Mouse (Mus musculus): ENCODE measurements at regions not wholly inside any gene's neighbourhood (a gene's known extent, or its start where the extent isn't known, plus 50 kb on each side); places are given as distances from the start of the nearest gene placed in this dataset.

DNA sequence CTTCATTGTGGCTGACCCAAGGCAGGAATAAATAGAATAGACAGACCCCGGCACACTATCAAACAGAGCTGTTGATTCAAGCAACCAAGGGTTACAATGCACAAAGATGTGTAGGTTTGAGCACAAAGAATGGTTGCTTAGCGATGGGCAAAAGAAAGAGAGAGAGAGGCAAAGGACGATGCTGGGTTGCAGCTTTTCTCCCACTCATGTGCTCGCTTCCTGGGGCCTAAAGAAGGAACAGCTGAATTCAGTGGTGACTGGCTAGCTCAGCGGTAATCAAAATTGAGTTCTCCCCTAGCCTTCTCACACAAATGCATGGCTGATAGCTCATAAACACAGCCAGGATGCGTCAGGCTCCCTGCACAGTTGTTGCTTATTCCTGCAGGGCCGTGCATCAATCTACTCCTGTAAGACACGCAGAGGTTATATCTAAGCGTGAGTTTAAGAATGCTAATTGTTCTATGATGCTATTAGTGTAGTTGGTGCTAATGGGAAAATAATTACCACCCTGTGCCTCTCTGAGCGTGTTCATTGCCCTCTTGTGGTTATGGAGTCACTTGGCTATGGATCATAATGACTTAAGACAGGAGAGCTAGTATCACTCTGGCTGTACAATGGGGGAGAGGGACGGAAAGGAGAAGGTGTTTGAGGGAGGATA is 216.2 kb upstream of the Serp2 start:
- no peak for ATAC-seq (ENCODE audit: extremely low read depth, insufficient number of reproducible peaks, low FRiP score, poor library complexity, severe bottlenecking)

DNA sequence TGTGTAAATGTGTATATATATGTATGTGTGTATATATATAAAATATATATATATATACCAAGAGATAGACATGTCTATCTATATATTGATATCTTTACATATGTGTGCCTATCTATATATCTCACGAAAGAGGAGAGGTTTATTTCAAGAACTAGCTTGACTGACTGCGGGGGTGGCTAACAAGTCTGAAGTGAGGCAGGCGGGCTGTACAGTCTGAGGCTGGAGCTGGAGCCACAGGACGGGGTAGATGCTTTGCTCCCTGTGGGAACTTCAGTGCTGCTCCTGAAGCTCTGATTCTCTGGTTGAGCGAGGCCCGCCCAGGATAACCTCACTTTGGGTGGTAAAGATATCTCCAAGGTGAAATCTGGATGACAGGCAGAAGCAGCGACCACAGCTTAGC is 213.4 kb upstream of the Serp2 start:
- no peak for ATAC-seq (ENCODE audit: extremely low read depth, insufficient number of reproducible peaks, low FRiP score, poor library complexity, severe bottlenecking)

DNA sequence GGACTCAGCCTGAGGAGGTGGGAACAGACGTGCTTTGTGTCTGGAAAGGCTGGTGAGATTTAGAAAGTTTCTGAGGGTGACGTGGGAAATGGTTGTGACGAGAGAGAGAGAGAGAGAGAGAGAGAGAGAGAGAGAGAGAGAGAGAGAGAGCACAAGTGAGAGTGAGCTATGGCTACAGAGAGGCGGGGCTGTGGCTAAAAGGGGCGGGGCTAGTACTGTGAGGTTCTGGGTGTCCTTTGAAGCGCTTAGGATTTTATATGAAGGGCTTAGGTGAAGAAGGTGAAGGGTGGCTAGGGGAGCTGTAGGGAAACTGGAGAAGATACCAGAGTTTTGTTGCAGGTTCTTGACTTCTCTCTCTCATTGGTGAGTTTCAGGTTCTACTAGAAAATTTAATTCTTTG is 210.6 kb upstream of the Serp2 start:
- no peak for ATAC-seq (ENCODE audit: extremely low read depth, insufficient number of reproducible peaks, low FRiP score, poor library complexity, severe bottlenecking)

DNA sequence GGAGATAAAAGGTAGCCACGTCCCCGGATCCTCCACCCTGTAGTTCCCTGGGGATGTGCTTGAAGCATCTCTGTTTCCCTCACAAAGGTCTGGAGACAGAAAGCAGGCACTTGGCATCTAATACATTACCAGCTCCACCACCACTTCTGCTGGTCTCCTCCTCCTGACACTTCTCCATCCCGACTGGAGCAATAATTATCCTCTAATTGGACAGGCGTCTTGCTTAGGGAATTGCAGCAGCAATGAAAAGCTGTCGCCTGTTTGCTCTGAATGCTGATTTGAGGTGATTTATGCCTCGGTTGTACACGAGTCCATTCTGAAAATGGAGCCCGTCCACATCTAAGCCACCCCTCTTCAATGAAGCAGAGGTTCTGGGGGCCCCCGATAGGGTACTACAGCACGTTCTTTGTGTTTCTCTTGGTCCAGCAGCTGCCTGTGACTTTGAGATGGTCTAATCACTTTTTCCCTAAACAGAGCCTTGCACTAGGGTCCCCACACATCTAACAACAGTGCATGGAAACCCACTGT is 209.6 kb upstream of the Serp2 start:
- no peak for ATAC-seq (ENCODE audit: extremely low read depth, insufficient number of reproducible peaks, low FRiP score, poor library complexity, severe bottlenecking)

DNA sequence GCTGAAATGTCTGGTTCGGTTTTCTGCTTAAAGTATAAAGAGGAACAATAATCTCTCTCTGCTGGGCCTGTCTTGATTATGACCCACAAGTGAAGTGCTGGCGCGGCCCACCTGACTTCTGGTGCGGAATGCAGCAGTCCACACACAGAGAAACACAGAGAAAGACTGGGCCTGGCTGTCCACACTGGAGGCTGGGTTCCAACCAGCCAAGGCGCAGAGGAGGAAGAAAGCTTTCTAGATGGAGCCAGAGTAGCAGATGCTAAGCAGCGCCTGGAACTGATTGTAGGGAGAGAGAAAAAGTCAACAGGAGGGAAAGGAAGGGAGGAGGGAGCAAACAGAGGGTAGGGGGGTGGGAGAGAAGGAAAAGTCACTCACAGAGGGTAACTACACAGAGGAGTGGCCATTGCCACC is 208.4 kb upstream of the Serp2 start:
- no peak for ATAC-seq (ENCODE audit: extremely low read depth, insufficient number of reproducible peaks, low FRiP score, poor library complexity, severe bottlenecking)

DNA sequence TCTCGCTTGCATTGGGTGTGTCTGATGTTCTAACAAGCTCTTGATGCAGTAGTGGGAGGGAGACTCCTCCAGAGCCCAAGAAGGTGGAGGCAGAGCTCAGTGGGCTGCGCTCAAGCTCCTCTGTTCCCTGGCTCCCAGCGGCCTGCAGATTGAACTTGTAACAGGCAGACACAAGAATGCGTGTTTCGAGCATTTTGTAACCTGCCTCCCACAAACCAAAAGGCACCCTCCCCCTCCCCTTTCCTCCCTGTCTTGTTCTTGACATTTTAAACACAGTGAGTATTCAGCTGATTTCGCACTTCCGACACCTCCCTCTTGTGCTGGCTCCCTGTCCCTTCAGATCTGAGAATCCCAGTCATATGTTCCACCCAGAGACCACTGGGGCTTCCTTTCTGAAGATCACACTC is 207.7 kb upstream of the Serp2 start:
- no peak for ATAC-seq (ENCODE audit: extremely low read depth, insufficient number of reproducible peaks, low FRiP score, poor library complexity, severe bottlenecking)

DNA sequence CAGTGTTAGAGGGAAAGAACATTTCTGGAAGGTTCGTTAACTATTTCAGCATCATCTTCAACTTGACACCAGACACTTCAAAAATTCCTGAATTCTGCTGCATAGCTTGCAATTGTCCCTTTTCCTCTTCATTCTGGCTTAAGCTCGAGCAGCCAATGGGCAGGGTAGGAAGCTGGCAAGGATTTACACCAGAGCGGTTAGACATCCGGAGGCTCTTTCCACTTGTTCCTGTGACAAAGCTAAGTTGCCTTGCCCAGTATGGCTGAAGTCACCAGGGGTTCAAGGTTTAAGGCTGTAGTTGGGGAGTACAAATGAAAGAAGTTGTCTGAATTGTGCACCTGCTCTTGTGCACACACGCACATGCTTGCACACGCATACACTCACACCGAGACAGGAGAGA is 206.8 kb upstream of the Serp2 start:
- no peak for ATAC-seq (ENCODE audit: extremely low read depth, insufficient number of reproducible peaks, low FRiP score, poor library complexity, severe bottlenecking)

DNA sequence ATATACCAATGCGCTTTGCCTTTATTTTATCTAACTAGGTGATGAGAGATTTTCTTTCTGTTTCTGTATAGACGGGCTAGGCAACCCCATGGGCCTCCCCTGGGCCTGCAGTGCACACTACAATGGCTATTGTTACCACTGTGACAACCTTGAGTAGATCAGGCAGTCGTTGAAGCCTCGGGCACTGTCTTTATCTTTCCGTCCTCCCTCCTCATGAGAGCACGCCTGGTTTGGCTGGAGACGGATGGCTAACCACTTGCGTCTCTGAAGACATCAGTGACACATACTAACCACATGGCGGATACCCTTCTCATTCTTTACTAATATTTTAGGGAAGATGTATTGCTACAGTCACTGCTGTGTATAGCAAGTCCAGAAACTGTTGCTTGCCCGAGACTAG is 206.1 kb upstream of the Serp2 start:
- ATAC-seq (ENCODE audit: extremely low read depth, insufficient number of reproducible peaks, low FRiP score, poor library complexity, severe bottlenecking), result no peak

DNA sequence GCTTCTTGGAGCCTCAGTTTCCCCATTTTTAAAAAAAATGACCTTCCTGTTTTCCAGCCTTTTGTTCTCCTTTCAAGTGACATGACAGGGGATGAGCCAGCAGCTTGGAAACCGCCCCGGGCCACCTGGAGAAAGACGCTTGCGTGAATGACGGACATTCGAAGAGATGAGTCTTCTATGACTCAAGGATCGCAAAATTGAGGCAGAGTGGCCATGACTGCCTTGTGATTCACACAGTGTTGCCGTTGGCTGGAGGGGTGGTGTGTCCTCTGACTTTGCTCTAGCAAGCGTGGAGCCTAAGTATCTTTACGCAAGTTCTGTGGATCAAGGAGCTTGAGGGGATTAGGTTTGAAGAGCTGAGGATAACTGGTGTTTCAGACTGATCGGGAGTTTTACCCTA is 205.0 kb upstream of the Serp2 start:
- ATAC-seq (ENCODE audit: extremely low read depth, insufficient number of reproducible peaks, low FRiP score, poor library complexity, severe bottlenecking), result no peak

DNA sequence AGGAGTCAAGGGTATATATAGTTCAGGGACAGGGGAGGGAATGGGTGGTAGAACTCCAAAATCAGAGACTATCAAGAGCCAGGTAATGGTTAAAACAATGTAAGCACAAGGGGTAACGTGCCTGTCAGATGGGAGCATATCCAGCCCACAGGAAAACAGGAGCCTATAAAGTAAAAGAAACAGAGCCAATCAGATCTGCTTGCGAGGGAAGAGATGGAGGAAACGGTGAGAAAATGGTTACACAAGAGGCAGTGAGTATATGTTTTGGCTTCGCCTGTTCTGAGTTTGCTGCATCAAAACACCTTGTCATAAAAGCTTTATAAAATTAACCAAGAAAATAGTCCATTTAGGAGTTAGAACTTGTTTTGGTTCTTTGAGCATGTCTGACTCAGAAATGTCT is 204.6 kb upstream of the Serp2 start:
- ATAC-seq (ENCODE audit: extremely low read depth, insufficient number of reproducible peaks, low FRiP score, poor library complexity, severe bottlenecking), result no peak

DNA sequence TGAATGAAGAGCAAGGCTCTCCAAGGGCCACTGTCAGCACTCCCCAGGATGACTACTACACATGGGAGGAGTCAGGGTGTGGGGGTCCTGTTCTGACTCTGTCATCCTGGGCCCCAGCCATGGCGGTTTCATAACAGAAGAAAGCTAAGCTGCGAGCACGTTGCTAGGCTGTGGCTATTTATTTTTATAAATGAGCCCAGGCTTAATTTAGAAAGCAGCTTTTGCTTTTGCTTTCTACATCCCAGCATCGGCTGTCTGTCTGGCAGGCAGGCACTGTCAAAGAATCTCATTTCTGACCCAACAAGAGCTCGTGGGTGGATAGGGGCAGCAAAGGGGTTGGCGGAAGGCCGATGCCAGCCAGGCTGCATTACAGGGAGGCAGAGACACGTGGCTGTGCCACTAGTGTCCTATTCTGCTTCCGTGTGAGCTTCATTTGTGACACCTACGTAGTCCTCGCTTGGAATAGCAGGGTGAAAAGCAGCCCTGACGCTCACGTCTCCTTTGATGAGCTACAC is 203.9 kb upstream of the Serp2 start:
- ATAC-seq (ENCODE audit: extremely low read depth, insufficient number of reproducible peaks, low FRiP score, poor library complexity, severe bottlenecking), result no peak

DNA sequence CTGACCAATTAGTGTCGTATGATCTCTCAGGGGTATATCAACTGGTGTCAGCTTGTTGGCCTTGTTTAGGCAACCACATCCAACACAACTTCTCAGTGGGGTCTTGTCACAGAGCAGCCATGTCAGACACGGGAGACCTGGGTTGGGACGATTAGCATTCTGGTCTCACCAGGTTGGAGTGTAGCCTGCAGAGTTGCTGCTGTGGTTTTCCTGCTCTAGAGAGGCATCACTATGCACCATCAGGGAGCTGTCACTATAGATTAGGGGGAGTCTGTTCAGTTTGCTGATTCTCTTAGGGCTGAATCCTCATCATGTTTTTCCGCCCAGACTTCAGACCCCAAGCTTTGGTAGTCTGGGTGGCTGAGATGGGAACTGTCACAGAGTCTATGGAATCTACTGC is 202.7 kb upstream of the Serp2 start:
- ATAC-seq (ENCODE audit: extremely low read depth, insufficient number of reproducible peaks, low FRiP score, poor library complexity, severe bottlenecking), result no peak

DNA sequence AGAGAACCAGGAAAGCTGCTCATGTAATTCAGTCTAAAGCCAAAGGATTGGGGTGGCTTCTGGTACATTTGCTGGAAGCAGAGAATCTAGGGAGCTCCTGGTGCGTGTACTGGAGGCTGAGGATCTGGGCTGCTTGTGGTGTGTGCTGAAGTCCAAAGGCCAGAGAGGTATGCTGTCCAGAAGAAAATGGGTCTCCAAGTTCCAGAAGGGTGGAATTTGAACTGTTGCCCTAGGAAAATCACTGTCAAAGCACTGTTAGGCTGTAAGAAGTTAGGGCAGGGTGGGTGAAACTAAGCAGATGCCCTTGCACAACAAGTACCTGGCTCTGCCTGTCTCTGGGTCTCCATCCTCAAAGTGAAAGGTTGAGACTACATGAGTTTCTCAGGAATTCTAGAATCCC is 201.9 kb upstream of the Serp2 start:
- no peak for ATAC-seq (ENCODE audit: extremely low read depth, insufficient number of reproducible peaks, low FRiP score, poor library complexity, severe bottlenecking)

DNA sequence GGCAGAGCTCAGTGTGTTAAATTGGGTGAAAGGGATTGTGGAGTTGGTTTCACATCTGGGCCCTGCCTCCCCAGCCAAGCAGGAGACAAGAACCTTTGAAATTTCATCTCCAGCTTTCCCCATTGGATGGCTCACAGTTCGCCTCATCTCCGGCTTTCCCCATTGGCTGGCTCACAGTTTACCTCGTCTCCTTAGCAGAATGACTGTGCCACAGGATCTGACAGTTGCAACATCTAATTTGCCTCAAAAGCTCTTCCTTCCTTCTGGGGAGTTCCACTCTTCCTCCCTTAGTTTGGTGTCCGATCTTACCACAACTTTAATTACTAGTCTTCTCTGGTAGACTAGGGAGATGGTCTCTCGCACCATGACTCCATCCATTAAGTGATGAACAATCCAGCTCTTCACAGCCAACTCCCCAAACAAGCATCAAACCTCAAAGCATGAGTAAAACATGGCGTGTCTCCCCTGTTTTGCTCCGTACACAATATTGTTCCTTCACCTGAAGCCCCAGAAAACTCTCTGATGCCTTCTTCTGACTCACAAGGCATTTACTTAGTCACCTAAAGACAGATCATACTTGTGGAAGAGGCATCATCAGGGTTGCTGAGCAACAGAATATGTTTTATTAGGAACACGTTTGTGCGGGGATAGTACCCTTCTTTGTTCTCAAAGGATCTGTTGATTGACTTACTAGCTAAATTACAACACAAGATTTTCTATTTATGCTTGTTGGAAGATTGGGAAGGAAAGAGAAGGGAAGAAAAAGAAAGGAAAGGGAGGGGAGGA is 199.1 kb upstream of the Serp2 start:
- ATAC-seq (ENCODE audit: extremely low read depth, insufficient number of reproducible peaks, low FRiP score, poor library complexity, severe bottlenecking), result no peak

DNA sequence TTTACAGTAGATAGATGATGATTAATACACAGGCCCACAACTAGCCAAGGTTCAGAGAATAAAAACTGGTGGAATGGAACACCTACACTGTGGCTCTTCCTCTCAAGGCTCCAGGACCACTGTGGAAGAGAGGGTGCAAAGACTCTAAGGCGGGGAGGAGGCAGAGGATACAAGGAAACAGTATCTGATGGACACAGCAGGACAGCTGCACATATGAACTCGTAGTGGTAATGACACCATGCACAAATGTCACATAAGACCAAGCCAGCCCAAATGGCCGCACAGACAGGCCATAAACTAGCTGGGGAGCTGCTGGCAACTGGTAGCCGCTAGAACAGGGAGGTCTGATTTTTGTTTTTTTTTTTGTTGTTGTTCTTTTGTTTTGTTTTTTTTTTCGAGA is 197.0 kb upstream of the Serp2 start:
- ATAC-seq (ENCODE audit: extremely low read depth, insufficient number of reproducible peaks, low FRiP score, poor library complexity, severe bottlenecking), result no peak

DNA sequence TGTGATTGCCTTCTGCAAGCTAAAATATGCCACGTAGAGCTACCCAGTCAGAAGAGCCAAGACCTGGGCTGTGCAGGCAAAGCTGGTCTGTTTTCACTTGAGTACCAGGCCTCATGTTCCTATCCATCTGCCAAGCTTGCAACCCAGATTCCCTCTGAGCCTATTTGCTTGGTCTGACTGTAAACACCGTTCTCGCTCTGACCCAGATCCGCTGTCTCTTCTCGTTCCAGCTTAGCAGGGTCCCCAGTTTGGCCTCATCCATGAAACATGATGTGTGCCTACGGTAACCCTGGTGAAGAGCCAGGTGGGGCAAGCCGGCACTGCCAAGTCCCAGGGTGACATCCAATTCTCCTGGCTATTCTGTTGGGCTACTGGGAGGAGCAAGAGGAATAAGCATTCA is 192.5 kb upstream of the Serp2 start:
- no peak for ATAC-seq (ENCODE audit: extremely low read depth, insufficient number of reproducible peaks, low FRiP score, poor library complexity, severe bottlenecking)

DNA sequence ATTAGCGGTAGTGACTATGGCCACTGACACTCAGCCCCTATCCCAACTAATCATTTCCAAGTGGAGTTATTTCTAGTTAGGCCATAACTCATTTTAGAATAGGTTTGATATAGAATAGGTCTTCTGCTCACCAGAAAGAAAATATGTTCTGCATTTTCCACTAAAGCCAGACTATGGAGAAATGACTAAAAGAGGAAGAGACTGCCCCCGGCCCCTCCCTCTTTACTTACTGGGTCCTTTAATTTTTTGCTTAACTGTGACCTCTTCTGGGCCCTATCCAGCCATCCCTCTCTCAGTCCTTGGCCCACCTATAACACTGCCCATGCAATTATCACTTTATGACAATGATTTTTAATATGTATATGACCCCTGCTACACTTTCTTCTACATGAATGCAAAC is 192.0 kb upstream of the Serp2 start:
- ATAC-seq (ENCODE audit: extremely low read depth, insufficient number of reproducible peaks, low FRiP score, poor library complexity, severe bottlenecking), result no peak

DNA sequence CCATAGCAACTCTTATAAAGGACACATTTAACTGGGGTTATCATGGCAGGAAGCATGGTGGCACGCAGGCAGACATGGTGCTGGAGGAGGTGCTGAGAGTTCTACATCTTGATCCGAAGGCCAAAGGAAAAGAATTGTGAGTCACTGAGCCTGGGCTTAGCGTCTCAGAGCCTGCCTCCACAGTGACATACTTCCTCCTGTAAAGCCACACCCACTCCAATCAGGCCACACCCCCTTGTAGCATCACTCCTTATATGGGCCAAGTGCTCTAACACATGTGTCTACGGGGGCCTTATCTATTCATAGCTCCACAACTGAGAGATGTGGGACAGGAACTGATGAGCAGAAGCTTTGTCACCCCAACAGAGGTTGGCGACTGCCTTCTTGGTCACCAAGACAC is 191.1 kb upstream of the Serp2 start:
- no peak for ATAC-seq (ENCODE audit: extremely low read depth, insufficient number of reproducible peaks, low FRiP score, poor library complexity, severe bottlenecking)

DNA sequence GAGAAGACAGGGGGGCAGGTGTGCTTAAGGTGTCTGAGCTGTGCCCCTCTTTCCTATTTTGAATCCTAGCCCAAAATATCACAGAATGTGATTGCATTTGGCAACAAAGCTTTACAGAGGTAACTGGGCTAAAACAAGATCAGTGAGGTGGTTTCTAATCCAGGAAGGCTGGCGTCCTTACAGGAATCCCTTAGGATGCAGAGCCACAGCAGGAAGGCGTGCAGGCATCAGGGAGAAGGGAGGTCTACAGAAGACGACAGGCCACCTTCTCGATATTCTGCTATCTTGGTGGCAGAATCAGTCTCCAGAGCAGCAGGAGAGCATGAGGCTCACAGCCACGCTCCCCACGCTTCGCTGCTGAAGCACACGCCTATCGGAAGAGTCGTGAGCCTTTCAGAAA is 189.6 kb upstream of the Serp2 start:
- ATAC-seq (ENCODE audit: extremely low read depth, insufficient number of reproducible peaks, low FRiP score, poor library complexity, severe bottlenecking), result no peak

DNA sequence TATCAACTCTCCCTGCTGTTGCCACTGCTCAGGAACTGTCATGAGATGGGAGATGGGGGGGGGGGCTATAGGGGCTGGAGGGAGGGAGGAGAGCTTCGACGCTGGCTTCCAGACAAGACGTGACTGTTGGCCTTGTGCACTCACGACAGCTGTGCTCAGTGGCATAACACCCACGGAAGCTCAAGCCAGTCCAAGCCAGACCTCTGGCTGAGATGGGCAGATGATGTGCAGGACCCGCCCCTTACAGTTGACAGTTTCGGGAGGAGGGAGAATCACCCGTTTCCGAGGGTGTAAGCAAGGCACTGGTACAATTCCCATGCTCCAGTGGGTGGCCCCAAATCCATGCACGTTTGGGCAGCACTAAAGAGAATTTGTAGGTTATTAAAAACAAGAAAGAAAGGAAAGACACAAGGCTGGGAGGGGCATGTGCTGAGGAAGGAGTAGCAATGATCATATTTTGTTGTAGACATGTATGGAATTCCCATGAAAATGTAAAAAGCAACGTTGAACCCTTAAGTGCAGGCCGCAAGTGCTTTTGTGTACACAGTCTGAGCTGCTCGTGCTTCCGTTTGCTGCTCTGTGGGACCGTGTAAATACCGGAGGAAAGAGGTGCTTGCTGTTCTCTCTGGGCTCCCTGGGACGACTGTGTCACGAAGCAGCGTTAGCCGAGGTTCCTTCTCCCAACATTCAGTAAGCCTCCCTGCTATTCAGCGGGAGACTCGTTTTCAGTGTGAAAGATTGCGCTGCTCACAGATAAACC is 188.2 kb upstream of the Serp2 start:
- no peak for ATAC-seq (ENCODE audit: extremely low read depth, insufficient number of reproducible peaks, low FRiP score, poor library complexity, severe bottlenecking)
